Mouse (Mus musculus) regulatory T cell (primary cell): Measurements from ENCODE around the gene Rapgef4.
"Not testable (repeated sequence)": the region's sequence is repeated elsewhere in the genome, so short reads cannot be mapped to it uniquely, and the experiment has no call there.

Experiments
- in situ Hi-C: fragments of 300-600 bp; cut with MboI, MseI; formaldehyde crosslinking; loops from one replicate; pipeline ENCODE4 v1.15.1; 2025; ENCODE audit warnings: high pct_unique_total_duplicates

Rapgef4 gene

DNA sequence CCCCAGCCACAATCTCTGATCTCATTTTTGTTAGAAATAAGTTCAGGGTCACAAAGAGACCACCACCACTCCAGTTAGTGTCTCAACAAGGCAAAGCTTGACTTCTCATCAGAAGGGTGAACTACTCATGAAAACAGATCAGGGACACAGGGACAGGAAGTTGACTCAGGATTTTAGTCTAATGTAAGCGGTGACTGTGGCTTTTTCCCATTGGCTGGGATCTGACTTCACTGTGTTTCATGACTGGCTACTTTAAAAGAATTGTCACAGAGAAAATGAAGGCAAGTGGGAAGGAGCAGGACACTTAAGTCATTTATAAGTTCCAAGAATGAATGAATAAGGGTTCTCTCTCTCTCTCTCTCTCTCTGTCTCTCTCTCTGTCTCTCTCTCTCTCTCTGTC is 45.5 kb downstream of the Rapgef4 start:
- in situ Hi-C loops, result no loop called here

DNA sequence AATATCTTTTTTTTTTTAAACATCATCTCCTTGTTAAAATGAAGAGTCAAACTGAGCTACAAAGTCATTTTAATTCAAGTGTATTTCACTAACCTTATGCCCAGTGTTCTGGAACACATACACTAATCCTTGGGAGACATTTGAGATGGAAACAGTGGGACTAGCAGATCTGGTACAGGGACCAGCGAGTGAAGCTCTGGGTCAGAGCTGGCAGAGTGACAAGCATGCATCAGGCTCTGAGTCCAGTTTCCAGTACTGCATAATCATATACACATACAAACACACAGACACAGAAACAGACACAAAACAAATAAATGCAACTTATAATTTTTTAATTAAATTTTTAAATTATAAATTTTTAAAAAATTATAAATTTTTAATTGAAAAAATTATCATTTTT is 48.0 kb downstream of the Rapgef4 start:
- in situ Hi-C loops, result no loop called here

DNA sequence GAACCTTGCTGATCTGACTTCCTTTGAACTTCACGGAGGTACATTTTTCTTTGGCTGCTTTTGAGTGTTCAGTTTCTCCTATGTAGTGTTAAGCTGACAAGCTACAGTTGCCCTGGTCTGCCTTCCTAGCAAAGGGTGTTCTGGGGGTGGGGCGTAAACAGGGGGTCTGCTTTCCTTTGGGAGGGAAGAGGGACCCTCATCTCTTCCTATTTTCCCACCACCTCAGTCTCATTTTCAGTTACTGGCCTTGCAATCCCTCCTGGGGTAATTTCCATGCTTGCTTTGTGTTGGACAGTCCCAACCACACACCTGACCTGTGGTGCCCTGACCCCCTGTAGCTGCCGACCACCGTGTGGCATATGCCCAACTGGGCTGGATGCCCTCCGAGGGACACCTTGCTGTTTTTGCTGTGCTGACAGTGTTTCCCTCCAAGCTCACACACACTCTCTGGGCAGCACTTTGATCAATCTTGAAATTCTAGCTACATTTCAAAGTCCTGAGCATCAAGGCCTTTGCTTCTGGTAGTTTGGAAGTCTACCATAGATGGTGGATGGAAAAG is 48.6 kb downstream of the Rapgef4 start:
- in situ Hi-C loops, result no loop called here

DNA sequence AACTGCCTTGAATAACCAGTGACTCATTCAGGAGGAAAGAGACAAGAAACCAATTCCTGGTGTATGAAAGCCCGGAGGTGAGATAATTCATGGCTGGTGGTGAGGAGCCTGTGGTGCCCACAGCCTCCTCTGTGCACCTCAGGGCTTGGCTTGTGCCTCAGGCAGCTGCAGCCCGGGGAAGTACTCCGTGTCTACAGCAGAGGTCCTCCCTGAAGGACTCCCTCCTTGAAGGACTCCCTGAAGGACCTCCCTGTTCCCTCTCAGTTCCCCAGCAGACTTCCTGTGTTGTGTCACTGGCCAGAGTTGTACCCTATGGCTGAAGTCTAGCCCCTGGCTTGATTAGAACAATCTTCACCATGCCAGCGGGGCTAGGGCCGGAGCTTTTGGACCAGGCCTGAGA is 50.7 kb downstream of the Rapgef4 start:
- in situ Hi-C loops, result no loop called here

DNA sequence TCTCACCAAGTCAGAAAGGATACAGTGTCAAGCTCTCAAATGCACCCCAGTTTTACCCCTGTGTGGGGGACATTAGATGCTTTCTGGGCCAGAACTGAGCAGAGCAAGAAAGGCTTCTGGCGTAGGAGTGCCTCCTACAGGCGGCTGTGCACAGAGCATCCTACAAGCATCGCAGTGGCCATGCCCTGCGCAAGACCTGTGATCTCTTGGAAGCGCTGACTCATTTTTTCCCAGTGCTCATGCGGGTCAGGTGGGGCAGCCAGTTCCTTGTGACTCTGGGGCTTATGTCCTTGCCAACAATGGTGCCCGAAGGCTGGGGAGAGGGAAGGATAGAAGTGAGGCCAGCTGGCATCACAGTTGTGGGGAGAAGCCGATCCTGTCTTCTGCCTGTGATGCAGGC is 54.6 kb downstream of the Rapgef4 start:
- in situ Hi-C loops, result no loop called here

DNA sequence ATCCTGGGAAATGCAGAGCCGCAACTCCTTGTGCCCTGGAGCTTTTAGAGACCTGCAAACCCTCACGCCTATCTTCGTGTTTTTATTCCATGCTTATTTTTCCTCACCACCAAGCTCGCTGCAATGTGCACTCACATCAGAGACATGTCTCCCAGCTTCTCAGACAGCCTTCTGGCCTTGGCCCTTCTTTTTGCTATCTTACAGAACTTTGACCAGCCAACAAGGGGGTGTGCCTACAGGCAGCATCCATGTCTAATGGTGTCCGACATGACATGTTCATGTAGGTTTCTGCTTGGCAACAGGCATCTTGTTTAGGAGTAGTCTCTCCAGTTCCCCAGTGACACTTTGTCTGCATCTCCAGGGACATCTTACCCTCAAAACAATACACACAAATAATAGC is 56.3 kb downstream of the Rapgef4 start:
- in situ Hi-C loops, result no loop called here

DNA sequence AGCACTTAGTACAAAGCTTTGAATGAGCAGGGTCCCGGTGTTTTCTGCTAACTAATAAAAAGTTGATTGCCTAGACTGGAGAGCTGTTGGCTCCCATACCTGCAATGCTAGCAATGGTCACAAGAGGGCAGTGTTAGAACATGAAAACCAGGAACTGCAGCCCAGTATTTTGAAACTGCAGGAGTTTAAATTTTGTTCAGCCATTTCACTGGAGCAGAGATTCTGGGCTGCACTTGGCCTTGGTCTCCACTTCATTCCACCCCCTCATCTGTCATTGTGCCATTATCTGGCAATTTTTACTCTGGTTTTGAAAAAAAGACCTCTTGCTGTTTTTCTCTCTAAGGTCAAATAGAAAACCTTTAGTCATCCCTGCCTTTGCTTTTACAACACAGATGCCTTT is 57.2 kb downstream of the Rapgef4 start:
- in situ Hi-C loops, result no loop called here

DNA sequence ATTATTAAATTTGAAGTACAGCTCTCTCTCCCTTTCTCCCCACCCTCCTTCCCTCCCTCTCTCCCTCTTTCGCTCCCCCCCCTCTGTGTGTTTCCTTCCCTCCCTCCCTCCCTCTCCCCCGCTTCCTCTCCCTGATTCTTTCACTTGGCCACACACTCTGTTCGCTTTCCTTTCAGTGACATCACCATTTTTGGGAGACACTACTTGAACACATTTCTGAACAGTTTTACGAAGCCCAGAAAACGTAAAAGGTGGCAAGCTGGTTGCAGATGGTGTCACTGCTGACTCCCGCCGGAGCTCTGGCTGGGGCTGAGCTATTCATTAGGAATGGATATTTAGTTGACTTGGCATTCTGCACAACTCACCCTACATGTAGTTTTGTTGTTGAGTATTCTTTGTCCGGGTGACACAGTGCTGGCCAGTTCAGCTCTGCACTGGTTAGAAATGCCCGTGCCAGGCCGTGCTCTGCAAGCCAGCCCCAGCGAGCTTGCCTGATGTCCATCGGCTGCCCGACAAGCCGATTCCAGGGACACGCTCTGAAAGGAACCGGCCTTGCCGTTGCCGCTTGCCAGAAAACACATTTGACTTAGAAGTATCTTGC is 57.7 kb downstream of the Rapgef4 start:
- in situ Hi-C loops, result no loop called here

DNA sequence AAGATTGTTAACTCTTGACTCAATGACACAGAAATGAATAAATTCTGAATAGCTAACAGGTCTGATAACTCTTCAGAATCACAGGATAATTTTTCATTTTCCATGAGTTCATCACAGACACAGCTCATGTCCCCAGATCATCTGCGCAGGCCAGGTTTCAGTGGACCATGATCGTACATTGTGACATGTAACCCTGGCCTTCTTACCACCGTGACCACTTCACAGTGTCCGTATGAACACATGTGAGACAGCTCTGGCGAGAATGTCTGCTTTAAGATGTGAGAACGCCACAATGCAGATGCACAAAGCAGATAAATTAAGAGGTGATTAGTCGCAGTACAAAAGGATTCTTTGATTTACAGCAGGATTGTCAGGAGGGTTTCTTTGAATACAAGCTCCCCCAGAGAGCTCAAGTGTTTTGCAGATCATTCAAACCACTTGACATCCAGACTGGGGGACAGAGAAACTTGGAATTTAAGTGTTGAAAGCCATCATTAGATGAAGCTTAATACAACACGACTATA is 58.5 kb downstream of the Rapgef4 start:
- in situ Hi-C loops, result loop anchor here (5.0 to 10.0 kb wide), 2 partner anchors 108 to 625 kb away; no protein-coding TSS in a partner anchor

DNA sequence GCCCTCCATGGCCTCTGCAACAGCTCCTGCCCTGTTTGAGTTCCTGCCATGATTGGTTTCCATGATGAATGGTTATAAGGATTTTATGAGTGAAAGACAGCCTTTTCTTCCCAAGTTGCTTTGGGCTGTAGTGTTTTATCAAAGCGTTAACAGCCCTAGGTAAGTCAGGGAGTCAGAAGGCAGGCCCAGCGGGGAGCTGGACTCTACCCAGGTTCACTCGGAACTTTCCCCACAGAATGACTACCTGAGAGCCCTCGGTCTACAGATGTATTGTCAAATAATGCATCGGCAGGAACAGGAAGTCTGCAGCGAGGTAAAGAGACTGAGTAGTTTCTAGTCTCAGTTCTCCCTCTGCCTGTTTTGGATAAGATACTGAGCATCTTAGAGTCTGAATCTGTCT is 60.0 kb downstream of the Rapgef4 start:
- in situ Hi-C loops, result loop anchor here (5.0 to 10.0 kb wide), 2 partner anchors 106 to 624 kb away; no protein-coding TSS in a partner anchor

DNA sequence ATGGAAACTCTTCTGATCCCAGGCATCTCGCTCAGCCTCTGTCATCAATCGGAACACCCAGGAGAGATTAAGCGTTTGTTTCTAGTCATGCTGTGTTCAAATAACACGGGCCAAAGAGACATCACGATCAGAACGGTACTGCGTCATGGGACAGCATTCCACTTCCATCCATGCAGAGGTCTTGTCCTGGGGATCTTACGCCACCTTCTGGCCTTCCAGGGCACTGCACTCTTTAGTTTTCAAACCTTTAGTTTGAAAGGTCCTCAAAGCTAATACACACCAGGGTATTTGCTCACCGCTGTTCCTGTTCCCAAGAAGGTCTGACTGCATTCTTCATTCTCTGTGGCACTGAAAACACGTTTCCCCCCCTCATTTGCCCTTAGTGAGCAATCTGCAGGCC is 61.1 kb downstream of the Rapgef4 start:
- in situ Hi-C loops, result loop anchor here (5.0 to 10.0 kb wide), 2 partner anchors 105 to 623 kb away; no protein-coding TSS in a partner anchor

DNA sequence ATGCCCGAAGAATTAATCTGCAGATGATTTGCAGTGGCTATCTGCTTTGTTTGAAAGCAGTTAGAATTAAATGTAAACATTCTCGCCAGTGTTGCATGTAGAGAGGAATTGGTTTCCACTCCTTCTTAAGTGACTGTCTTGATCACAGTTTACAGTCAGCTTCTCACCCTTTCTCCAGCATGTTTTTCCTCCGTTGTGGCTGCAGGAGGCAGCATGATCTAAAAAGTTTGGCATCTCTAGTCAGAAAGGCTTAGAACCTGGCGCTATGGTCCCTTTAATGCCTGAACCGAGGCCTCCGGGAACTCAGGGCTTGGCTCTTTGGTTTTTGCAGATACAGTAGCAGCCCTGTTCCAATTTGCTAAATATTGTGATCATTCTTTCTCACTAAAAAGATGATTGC is 63.2 kb downstream of the Rapgef4 start:
- in situ Hi-C loops, result loop anchor here (5.0 to 10.0 kb wide), 2 partner anchors 103 to 621 kb away; no protein-coding TSS in a partner anchor

DNA sequence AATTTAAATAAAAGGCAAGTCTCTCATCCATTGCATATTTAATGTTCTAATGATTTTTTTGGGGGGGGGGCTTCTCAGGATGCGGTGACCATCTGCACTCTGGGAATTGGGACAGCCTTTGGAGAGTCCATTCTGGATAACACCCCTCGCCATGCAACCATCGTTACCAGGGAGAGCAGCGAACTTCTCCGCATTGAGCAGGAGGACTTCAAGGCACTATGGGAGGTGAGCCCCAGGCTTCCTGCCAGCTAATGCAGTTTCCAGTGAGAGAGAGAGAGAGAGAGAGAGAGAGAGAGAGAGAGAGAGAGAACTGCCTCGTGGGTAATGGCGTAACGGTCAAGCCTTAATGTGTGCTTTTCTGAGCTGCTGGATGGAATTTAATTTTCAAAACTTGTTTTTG is 64.0 kb downstream of the Rapgef4 start:
- in situ Hi-C loops, result loop anchor here (10.0 kb wide), 1 partner anchor 620 kb away; no protein-coding TSS in a partner anchor

DNA sequence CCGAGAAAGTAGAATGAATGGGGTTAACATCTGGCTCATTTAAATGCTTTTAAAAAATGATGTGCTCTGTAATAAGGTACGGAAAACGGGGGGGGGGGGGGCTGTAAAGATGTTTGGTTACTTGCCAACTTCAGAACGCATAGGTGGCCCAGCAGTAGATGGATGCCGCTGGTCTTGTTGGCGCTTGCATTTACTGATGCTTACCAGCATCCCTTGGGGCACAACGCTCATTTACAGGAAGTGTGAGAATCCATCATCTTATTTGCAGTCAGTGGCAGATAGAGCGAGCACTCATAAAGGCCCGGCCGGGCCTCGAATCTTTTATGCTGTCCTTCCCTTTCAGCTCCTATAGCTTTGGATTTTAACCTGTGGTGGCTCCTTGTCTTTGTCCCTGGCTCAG is 64.6 kb downstream of the Rapgef4 start:
- in situ Hi-C loops, result loop anchor here (10.0 kb wide), 1 partner anchor 619 kb away; no protein-coding TSS in a partner anchor

DNA sequence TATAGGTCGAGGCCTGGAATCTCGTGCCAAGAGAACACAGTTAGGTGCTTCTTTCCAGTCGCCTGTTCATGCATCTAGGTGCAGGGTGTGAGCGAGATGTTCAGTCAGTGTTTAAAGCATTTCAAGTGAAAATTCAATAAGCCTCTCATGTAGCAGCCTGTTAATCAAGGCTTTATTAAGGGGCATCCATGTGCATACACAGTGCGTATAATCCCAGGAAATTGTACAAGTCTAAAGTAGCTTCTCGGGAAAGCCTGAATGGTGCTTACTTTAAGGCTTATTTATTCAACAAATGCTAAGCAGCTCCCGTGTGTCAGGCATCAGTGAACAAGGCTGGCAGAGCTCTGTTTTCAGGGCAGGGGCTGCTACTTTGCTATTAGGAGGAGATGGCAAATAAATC is 69.4 kb downstream of the Rapgef4 start:
- in situ Hi-C loops, result no loop called here

DNA sequence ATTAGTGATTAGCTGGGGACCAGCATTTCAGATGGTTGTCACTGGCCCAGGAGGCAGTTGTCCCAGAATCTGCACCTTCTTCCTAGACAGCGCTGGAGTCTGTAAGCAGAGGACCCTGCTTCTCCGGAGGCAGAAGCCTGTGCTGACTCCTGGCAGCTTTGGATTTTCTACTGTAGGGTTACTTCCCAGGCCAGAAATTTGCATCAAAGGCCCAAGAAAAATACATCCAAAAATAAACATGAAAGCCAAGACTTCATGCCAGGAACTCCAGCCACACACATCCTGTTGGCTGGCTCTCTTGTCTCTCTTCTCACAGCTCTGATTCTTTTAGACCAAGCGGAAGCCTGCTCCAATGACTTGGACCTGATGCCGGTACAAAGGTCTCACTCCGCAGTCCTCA is 73.2 kb downstream of the Rapgef4 start:
- in situ Hi-C loops, result no loop called here

DNA sequence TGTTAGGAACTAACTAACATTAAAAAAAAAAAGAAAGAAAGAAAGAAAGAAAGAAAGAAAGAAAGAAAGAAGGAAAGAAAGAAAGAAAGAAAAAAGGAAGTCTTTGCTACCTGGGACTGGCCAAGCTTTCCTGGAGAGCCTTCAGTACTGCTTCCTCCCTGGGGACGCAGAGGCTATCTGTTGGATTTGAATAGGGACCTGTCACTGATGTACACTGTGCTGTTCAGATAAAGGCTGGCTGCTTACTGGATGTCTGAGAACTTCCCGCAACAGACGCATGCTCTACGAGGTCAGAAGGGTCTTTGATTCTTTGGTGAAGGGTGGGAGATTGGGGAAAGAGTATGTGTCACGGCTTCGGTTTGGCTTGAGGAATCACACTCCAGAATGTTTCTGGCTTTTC is 73.7 kb downstream of the Rapgef4 start:
- in situ Hi-C loops, result no loop called here

DNA sequence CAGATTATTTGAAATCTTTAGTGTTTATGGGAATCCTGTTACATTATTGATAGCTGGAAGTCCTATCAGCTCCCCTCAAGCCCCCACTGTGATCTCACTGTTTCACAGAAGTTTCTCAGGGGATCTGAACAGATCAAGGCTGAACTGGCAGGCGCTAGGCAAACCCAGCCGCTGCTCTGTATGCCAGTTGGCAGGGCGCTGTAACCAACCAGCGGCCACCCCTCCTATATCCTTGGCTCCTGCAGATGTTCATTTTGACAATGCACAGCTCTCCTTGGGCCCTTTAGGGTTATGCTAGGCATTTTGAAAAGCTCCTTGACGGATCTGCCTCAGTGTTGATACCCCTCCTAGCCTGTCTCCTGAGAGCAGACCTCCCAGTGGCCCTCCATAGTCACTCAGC is 74.4 kb downstream of the Rapgef4 start:
- in situ Hi-C loops, result no loop called here

DNA sequence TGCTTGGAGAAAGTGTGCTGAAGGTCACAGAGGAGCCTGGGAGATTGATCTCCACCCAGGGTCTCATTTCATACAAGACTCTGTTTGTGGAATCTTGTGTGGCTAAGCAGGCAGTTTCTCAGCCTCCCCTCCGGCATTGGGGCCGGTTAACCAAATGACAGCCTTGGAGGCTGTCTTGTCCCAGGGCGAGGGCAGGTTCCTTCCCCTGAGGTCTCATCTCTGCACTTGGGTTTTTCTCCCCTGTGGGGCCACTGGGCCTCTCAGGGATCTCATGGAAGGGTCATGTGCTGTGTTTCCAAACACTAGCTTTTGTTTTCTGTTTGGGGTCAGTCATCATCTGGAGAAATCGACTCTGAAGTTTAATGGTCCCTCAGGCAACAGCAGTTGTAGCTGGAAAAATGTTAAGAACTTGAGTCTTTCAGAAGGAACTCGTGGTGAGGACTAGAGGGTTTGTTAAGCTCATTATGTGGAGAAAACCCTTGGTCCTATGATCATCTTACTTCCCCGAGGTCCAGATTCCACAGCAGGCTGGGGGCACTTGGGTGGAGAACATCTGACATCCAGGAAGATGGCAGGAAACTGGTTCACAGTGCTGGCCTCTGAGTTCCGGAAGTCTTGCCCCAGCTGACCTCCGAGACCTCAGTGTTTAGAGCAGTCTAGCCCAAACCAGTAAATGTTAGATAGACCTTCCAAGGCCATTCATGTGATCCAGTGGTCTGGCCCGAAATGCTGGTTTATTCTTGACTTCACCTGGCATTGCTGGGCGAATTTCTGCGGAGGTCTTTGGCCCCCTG is 75.2 kb downstream of the Rapgef4 start:
- in situ Hi-C loops, result no loop called here

DNA sequence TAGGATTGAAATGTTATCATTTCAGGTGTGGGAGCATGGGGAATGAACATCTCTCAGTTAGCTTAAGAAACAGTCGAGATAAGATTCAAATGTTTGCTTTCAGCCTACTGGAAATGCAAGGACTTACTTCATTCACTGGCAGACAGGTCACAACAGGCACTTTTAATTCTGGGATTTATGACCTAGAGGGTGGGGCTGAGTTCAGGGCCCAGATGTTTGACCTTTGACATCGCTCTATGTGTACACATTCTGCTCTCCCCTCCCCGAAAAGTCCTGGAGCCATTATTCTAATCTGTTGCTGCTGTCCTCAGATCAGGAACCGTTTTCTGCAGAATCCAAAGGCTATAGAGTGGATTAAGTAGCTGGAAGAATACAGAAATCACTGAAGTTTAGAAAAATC is 81.9 kb downstream of the Rapgef4 start:
- in situ Hi-C loops, result no loop called here

DNA sequence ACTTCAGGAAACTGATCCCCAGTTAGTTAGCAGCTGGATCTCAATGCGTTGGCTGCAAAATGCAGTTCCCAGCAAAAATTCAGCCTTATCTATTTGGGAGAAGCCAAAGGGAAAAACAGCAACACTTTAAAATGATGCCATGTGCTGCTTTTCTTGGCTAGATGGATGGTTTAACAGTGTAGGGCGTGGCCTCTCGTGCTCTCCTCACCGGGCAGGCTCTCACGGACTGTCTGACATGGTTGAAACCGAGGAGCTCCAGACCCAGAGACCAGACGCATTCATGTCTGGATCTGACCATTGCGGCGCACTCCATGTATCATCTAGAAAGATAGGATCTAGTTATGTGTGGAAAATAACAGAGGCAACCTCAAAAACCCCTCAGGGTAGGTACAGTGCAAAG is 87.5 kb downstream of the Rapgef4 start:
- in situ Hi-C loops, result no loop called here

DNA sequence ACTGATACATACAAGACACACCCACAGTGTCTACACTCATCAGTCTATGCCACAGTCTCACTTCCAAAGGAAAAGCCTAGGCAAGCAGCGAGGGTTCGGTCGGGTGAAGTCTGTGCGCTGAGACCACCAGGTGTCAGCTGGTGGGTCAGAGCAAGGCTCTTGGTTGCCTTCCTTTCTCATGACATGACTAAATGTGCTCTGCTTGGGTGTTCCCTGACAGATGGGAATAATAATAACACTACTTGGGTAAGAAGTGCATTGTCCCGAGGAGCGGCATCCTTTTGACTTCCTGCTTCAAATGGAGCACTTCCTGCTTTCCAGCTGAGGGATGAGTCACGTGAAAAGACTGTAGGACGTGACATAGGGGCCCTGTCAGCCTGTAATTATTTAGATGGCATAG is 89.0 kb downstream of the Rapgef4 start:
- in situ Hi-C loops, result no loop called here

DNA sequence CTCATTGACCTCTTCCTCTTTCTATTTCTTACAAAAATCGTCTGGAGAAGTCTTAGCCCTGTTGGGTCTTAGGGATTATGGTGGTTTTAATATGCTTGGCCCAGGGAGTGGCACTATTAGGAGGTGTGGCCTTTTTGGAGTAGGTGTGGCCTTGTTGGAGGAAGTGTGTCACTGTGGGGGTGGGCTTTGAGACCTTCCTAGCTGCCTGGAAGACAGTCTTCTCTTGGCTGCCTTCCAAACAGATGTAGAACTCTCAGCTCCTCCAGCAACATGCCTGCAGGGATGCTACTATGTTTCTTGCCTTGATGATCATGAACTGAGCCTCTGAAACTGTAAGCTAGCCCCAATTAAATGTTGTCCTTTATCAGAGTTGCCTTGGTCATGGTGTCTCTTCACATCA is 92.1 kb downstream of the Rapgef4 start:
- in situ Hi-C loops, result not testable (repeated sequence)
